Mouse (Mus musculus) heart, adult 2 months (tissue): ENCODE results near the gene Ifi202b. TPM values are rescaled to one million over a fixed set of nuclear protein-coding genes. Genes with fewer than 3 reads are reported as not detected.
"Not testable (repeated sequence)": the region's sequence is repeated elsewhere in the genome, so short reads cannot be mapped to it uniquely, and the experiment has no call there.

Source experiments
- DNase-seq, 2 experiments: peaks; one replicate each; pipeline ENCODE4 v3.0.0; 2021
- H3K27ac ChIP-seq: fragments of 200-600 bp; 2 replicates; pipeline ENCODE4 v1.8.1; 2022
- H3K27me3 ChIP-seq: fragments of 200-500 bp; 2 replicates; pipeline ENCODE4 v1.6.1; 2012; ENCODE audit warnings: mild to moderate bottlenecking, low read length, inconsistent platforms, mixed read lengths; ENCODE audit not compliant: control insufficient read depth, insufficient read depth
- H3K36me3 ChIP-seq: fragments of 200-500 bp; 2 replicates; pipeline ENCODE4 v1.6.1; 2012; ENCODE audit warnings: low read length, inconsistent platforms; ENCODE audit not compliant: control insufficient read depth, insufficient read depth
- H3K4me1 ChIP-seq: fragments of 200-500 bp; 2 replicates; pipeline ENCODE4 v1.6.1; 2011; ENCODE audit warnings: low read length; ENCODE audit not compliant: control insufficient read depth, insufficient read depth
- H3K4me3 ChIP-seq: fragments of 200-600 bp; 2 replicates; pipeline ENCODE4 v1.8.1; 2022
- H3K79me2 ChIP-seq: fragments of 200-500 bp; replicated peaks from 2 replicates; pipeline ENCODE4 v1.6.1; 2012; ENCODE audit warnings: mild to moderate bottlenecking, inconsistent platforms, low read length, moderate library complexity, mixed read lengths; ENCODE audit not compliant: control insufficient read depth, insufficient read depth
- H3K9ac ChIP-seq: fragments of 200-500 bp; 2 replicates; pipeline ENCODE4 v1.6.1; 2012; ENCODE audit warnings: low read depth, mild to moderate bottlenecking, control low read depth, inconsistent platforms, low read length, mixed read lengths
- CTCF ChIP-seq: fragments of 200-600 bp; IDR thresholded peaks from 2 replicates; pipeline ENCODE4 v1.8.1; 2022; ENCODE audit warnings: antibody characterized with exemption, mild to moderate bottlenecking, moderate library complexity
- EP300 ChIP-seq: fragments of 200-500 bp; IDR thresholded peaks from 2 replicates; pipeline ENCODE4 v1.6.1; 2011; ENCODE audit warnings: low read depth, low read length, control low read depth; ENCODE audit not compliant: insufficient read depth
- POLR2A ChIP-seq: fragments of 200-500 bp; IDR thresholded peaks from 2 replicates; pipeline ENCODE4 v1.6.1; 2011; ENCODE audit warnings: mild to moderate bottlenecking, low read depth, low read length, control low read depth; ENCODE audit not compliant: insufficient read depth
- WGBS: fragments of 180-500 bp; shearing (Covaris S2); methylation state at CpG from one replicate; pipeline ENCODE4 v1.1.7; 2018; 5-methylcytosine and 5-hydroxymethylcytosine counted together
- intact Hi-C: fragments of 180-260 bp; cut with DNase I; formaldehyde crosslinking; loops from one replicate; pipeline ENCODE4 v1.15.1; 2025
- long read RNA-seq: library from polyadenylated mRNA; stranded (forward); transcript quantifications from one replicate; pipeline ENCODE4 v2.0.0, GENCODE M21; 2021
- polyA plus RNA-seq: library from polyadenylated mRNA; depleted of rRNA; stranded (reverse); fragments of >200 nt; gene quantifications from 2 replicates; pipeline ENCODE4 v1.2.3, GENCODE M21; 2012; rRNA removed
- total RNA-seq, 2 experiments: library from RNA; stranded (reverse); gene quantifications; 2 replicates each; pipeline ENCODE4 v1.2.3; 2021

Ifi202b gene
- total RNA-seq (not detected), polyA plus RNA-seq (0.38 TPM in 1 of 2 replicates, not detected in the other)
- long read RNA-seq, result 0 reads

DNA sequence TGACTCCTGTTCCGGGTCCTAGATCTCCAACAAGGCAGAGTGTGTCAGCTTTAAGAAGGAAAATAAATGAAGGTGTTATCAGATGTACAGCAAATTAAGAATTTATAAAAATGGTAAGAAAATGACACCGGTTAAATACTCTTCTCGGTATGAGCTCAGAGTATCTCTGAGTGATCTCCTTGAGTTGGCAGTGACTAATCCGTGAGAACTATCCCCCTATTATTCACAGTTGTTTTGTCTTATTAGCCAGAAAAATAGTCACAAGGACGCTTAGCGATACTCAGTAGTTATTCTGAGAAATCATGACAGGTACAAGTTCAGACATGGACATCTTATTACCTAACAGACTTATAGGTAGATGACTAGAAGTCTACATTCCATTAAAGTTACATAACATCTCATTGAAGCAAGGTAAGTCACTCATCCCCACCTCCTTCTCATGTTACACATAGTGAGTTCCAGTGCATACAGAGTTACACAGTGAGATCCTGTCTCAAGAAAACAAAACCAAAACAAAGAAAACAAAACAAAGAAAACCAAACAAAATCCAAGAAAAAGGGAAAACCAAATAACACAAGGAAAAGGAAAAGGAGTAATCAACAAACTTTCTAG lies at the start of gene Ifi202b:
Gene Ifi202b, minus strand, starts transcription at position 51 of the 612 bp plus-strand sequence.
- H3K9ac ChIP-seq, H3K4me3 ChIP-seq, H3K27ac ChIP-seq, H3K79me2 ChIP-seq, H3K36me3 ChIP-seq, H3K27me3 ChIP-seq, intact Hi-C loops, H3K4me1 ChIP-seq, DNase-seq: not testable (repeated sequence)
- whole genome bisulfite sequencing, result 87% methylated on average over 6 of the region's 6 CpGs

DNA sequence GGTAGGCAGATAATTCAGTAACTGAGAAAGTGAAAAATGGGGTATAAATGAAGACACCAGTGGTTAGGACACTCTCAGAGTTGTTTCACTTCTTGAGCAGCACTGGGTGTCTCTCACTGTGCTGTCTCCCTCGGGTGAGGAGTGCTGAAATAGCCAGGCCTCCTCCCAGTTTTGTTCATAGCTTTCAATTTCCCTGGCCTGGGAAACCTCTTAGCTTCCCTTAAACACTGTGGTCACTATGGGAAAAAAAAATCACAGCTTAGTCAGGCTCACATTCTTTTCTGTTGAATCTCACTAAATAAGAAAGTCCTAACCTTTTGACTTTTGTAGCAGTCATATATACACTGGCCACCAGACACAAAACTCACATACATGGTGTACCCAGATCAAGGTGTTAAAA lies 49.2 kb upstream of the Ifi202b start, which contains the start of gene Ifi205:
Gene Ifi205, minus strand, starts transcription at position 113 of the 400 bp plus-strand sequence.
- H3K36me3 ChIP-seq, result no peaks in the 10 kb centered on the region
- peak; percentile 44 to 53 for DNase-seq
- H3K4me3 ChIP-seq, result no peak within 1 kb of the TSS
- no peak within 1 kb of the TSS for H3K9ac ChIP-seq
- no peaks in the 10 kb centered on the region for H3K4me1 ChIP-seq
- H3K79me2 ChIP-seq, result no peaks in the 10 kb centered on the region
- intact Hi-C loops, result no loop called here
- 11% methylated on average over 1 of the region's 1 CpGs for WGBS
- TF ChIP-seq EP300 (no peak), CTCF (no peak), POLR2A (peak; percentile 75)
- H3K27me3 ChIP-seq, result no peaks in the 10 kb centered on the region
- peak within 1 kb of the TSS; percentile 26 for H3K27ac ChIP-seq

DNA sequence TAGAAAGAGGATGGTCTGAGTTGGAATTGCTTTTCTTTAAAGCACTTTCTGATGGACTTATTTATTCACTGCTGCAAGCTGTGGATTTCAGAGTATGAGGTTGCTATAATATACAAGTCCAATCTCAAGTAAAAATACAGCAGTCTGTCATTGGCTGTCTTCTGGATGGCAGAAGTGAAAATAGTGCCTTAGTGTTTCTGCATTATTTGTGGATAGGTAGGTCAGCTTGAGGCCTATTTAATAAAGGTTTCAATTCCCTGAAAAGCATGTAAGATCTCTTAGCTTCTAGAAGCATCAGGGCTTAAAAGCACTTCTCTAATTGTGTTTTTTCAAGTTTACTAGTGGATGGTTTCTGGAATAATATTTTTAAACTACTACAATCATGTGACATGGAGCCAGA lies 24.5 kb upstream of the Ifi202b start:
- H3K27me3 ChIP-seq, DNase-seq, H3K9ac ChIP-seq, H3K4me3 ChIP-seq, H3K27ac ChIP-seq, H3K4me1 ChIP-seq, intact Hi-C loops, H3K79me2 ChIP-seq, H3K36me3 ChIP-seq: not testable (repeated sequence)

DNA sequence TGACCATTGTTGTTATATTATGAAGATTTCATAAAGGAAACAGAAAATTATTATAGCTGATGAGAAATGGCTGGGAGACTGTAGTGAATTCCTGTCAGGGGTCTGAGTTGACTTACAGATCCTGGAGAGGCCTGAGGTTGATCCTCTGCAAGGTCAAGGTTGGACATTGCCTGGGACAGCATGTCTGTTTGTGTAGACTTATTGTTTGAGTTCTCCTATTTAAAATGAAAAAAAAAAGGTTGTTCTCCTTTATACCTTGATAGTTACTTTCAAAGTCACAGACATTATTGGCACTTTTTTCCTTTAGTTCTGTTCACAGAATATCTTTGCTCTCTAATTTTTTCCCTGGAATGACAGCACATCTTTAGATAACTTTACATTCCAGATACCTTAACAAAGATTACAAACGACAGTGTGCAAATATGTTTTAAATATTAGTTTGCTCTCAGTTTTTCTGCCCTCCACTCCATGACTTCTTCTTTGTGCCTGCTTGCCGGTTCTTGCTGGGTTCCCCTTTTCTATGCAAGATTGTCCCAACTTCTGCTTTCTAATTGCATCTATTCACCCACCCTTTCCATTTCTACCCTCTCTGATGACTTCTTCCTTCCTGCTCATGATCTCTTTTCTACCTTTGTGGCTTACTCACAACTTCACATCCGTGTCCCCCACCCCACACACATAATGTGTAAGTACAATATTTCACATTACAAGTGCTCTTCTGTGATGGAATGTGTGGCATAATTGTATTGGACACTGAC lies 22.0 kb upstream of the Ifi202b start:
- H3K4me1 ChIP-seq, H3K27me3 ChIP-seq, H3K27ac ChIP-seq, H3K36me3 ChIP-seq, intact Hi-C loops, H3K4me3 ChIP-seq, DNase-seq, H3K79me2 ChIP-seq, H3K9ac ChIP-seq: not testable (repeated sequence)
- WGBS, result 66% methylated on average over 2 of the region's 3 CpGs

DNA sequence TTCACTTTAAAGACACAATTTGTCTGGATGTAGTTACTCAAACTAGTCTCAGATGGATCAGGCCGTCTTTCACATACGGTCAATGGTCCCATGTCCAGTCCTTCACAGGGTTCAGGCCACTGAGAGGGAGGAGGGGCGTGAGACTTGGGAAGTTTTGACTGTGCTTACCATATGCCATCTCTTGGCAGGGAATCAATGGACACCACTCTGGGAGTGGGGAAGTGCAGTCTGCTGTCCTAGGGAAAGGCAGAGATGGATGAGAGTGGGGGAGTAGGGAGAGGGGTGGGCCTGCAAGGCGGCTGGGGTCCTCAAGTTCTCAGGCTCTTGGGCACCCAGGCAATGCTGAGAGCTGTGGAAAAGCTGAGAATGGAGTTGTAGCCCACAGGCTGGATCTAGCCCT lies 12.5 kb upstream of the Ifi202b start:
- DNase-seq, result no peak
- no peaks in the 10 kb centered on the region for H3K36me3 ChIP-seq
- H3K9ac ChIP-seq, result no peak overlapping the region
- no peaks in the 10 kb centered on the region for H3K4me1 ChIP-seq
- no peak for TF ChIP-seq EP300
- TF ChIP-seq CTCF, result no peak
- no peak for TF ChIP-seq POLR2A
- intact Hi-C loops, result no loop called here
- no peaks in the 10 kb centered on the region for H3K27me3 ChIP-seq
- H3K4me3 ChIP-seq, result no peak overlapping the region
- WGBS, result 83% methylated on average over 4 of the region's 4 CpGs
- no peaks in the 10 kb centered on the region for H3K79me2 ChIP-seq
- H3K27ac ChIP-seq, result no peak overlapping the region

DNA sequence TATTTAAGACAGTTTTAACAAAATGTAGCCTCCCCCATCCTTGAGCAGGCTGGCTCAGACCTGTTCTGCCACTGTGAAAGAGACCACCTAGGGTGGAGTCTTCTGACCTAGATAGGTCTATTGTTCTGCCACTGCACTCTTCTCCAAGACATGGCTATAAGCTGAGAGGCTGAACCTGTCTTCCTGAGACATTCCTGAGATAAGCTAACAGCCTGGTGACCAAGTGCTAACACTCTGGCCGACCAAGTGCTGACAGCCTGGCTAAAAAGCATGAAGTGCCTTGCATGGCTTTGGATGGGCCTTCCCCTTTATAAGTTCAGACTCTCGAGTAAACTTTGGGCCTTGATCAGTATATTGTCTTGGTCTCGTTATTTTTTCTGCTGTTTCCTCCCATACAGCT lies 1.5 kb downstream of the Ifi202b start:
- DNase-seq, intact Hi-C loops: not testable (repeated sequence)

More for the DNA sequence above, 1.5 kb downstream of the Ifi202b start:
- not testable (repeated sequence) for H3K4me1 ChIP-seq, H3K79me2 ChIP-seq, H3K36me3 ChIP-seq, H3K9ac ChIP-seq, H3K27ac ChIP-seq, H3K27me3 ChIP-seq, H3K4me3 ChIP-seq
- WGBS, result 6% methylated on average over 3 of the region's 3 CpGs
